Mouse (Mus musculus) hindbrain, postnatal 0 days (tissue): ENCODE measurements at regions not wholly inside any gene's neighbourhood (a gene's known extent, or its start where the extent isn't known, plus 50 kb on each side); places are given as distances from the start of the nearest gene placed in this dataset.

Source experiments
- ATAC-seq: fragments of 200-750 bp; cut with Nextera tagmentation; 2 replicates; pipeline ENCODE4 v1.8.0; 2017; ENCODE audit warnings: mild to moderate bottlenecking, moderate TSS enrichment, moderate library complexity
- DNase-seq: peaks from one replicate; pipeline ENCODE4 v3.0.0-alpha.2; 2015; ENCODE audit warnings: low spot score
- H3K27ac ChIP-seq: fragments of 300-500 bp; sonication (generic); 2 replicates; pipeline ENCODE4 v1.5.1; 2014; ENCODE audit warnings: mild to moderate bottlenecking
- H3K27me3 ChIP-seq: fragments of 300-500 bp; sonication (generic); 2 replicates; pipeline ENCODE4 v1.6.1; 2014; ENCODE audit warnings: low read length, mixed read lengths; ENCODE audit not compliant: insufficient read depth
- H3K36me3 ChIP-seq: fragments of 300-500 bp; sonication (generic); 2 replicates; pipeline ENCODE4 v1.6.1; 2014; ENCODE audit warnings: low read length, mixed read lengths; ENCODE audit not compliant: insufficient read depth
- H3K4me1 ChIP-seq: fragments of 300-500 bp; sonication (generic); 2 replicates; pipeline ENCODE4 v1.6.1; 2014; ENCODE audit warnings: antibody characterized with exemption, low read length, mixed read lengths; ENCODE audit not compliant: insufficient read depth
- H3K4me2 ChIP-seq: fragments of 300-500 bp; sonication (generic); 2 replicates; pipeline ENCODE4 v1.6.1; 2014; ENCODE audit warnings: low read depth, mild to moderate bottlenecking, low read length, moderate library complexity, mixed read lengths
- H3K4me3 ChIP-seq: fragments of 300-500 bp; sonication (generic); 2 replicates; pipeline ENCODE4 v1.5.1; 2014; ENCODE audit warnings: low read length
- H3K9ac ChIP-seq: fragments of 300-500 bp; sonication (generic); replicated peaks from 2 replicates; pipeline ENCODE4 v1.6.1; 2014; ENCODE audit warnings: mild to moderate bottlenecking, low read length, moderate library complexity, mixed read lengths
- H3K9me3 ChIP-seq: fragments of 300-500 bp; sonication (generic); 2 replicates; pipeline ENCODE4 v1.6.1; 2016; ENCODE audit warnings: low read length, mixed read lengths
- CTCF ChIP-seq: IDR thresholded peaks from 2 replicates; pipeline ENCODE4 v1.5.1; 2016; ENCODE audit warnings: antibody characterized with exemption, control low read depth, low read depth
- WGBS: fragments of 180-500 bp; shearing (Covaris S2); extraction: QIAGEN DNeasy Blood & Tissue Kit; methylation state at CpG from one replicate; pipeline ENCODE4 v1.1.7; 2014; 5-methylcytosine and 5-hydroxymethylcytosine counted together

DNA sequence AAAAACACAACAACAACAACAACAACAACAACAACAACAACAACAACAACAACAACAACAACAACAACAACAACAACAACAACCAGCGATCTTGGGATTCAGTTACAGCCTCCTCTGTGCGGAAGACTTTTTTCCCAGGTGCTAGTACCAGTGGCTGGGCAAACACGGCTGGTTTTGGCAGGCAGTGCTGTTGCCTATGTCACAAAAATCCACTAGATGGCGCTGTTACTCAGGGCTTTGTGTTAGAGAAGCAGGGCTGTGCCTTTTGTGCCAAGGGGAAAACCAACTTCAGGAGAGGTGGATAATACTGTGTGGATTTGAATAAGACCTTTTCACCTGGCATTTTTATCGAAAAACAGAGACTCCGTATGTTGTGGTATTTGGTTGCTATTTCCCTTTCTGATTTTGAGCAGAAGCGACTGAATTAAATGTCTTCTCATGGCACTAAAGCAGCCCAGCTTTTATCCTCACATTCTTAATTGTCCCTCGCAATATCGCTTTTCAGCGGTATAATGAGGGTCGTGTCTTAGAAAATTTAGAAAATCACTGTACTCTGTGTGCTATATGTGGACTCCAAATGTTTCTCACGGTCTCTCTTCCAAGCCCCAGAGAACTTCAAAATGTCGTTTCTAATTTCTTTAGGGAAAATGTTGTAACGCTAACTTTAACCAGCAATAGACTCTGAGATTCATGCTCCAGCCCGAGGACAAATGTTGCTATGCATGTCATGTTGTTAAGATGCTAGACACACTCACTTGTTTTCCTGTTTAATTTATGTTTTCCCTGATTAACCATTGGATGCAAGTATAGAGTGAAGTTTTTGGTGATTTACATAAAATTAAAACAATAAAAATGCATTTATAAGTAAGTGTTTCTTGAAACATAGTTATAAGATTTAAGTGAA, 251.0 kb upstream of the Ccdc54 start:
- ATAC-seq (peak; percentile 86), DNase-seq (peak; percentile 96)
- Histone ChIP-seq H3K9ac (no peak overlapping the region; the same call in 1 of the 2 replicates), H3K36me3 (no peaks in the 10 kb centered on the region), H3K4me3 (peak overlapping the region; percentile 14), H3K4me2 (peak overlapping the region; percentile 49), H3K27me3 (no peaks in the 10 kb centered on the region), H3K4me1 (no peaks in the 10 kb centered on the region), H3K9me3 (no peaks in the 10 kb centered on the region), H3K27ac (no peak overlapping the region)
- TF ChIP-seq CTCF, result peak; percentile 97
- 30% methylated on average over 15 of the region's 15 CpGs for WGBS

DNA sequence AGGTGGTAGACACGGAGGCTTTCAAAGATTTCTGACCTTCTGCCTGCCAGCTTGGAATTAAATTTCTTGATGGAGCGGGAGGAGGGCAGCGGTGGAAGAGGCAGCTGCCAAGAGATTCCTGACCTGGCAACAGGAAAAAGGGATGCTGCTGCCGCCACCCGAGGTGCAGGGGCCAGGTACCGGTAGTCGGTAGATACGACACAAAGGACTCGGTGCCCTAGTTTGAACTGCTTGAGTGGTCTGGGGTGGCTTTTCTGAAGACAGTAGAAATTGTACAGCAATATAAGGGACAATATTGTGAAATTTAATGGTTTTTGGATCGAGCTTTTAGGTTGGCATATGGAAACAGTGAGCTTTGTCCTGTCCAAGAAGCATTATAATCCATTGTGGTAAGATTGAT, 250.3 kb upstream of the Ccdc54 start:
- H3K9ac ChIP-seq, result no peak overlapping the region
- H3K4me1 ChIP-seq, result no peaks in the 10 kb centered on the region
- 43% methylated on average over 10 of the region's 10 CpGs for WGBS
- H3K36me3 ChIP-seq, result no peaks in the 10 kb centered on the region
- no peak for TF ChIP-seq CTCF
- ATAC-seq (0 out of 2 replicates have a peak, but pooled peaks have one; percentile 31), DNase-seq (no peak)
- no peak overlapping the region for H3K27ac ChIP-seq
- H3K4me3 ChIP-seq, result no peak overlapping the region
- no peaks in the 10 kb centered on the region for H3K27me3 ChIP-seq
- peak overlapping the region; percentile 49; the same call in 1 of the 2 replicates for H3K4me2 ChIP-seq
- no peaks in the 10 kb centered on the region for H3K9me3 ChIP-seq

DNA sequence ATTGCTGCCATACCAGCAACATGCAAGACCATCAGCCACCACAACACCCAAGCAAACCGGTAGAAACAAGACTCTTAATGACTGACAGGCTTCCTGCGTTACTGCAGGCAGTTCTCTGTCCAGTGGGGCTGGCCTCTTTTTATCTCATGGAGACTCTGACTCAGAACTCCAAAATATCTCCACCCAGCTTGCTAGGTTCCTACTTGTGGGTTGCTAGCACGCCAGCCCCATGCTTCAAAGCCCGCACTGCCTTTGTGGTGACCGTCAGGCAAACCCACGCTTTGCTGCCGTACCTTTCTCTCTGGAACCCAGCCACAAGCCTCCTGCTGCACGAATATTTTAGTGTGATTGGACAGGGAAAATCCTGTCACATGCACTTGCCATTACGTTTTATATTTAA, 248.7 kb upstream of the Ccdc54 start:
- 60% methylated on average over 9 of the region's 9 CpGs for WGBS

DNA sequence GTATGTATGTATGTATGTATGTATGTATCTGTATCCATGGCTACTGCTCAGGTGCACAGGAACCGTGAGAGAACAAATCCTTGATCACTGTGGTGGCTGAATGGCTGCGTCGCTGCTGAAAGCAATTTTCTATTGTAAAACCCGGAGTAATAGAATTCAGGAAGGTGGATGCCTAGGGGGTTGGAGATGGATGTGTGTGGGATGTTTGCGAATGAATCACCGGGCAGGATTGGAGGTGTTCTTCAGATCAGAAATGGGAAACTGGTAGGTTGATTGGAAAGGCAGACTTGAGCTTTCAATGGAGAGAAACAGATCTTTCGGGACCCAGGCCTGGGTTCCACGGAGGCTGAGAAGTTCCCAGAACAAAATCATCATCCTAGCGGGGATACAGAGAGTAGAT, 246.5 kb upstream of the Ccdc54 start:
- Histone ChIP-seq H3K9me3 (no peaks in the 10 kb centered on the region), H3K36me3 (no peaks in the 10 kb centered on the region), H3K4me2 (no peak overlapping the region), H3K4me1 (no peaks in the 10 kb centered on the region), H3K27me3 (no peaks in the 10 kb centered on the region), H3K4me3 (no peak overlapping the region), H3K9ac (no peak overlapping the region), H3K27ac (no peak overlapping the region)
- TF ChIP-seq CTCF, result no peak
- DNase-seq, result no peak
- WGBS, result 81% methylated on average over 9 of the region's 9 CpGs
- no peak for ATAC-seq

More for the DNA sequence above, 248.7 kb upstream of the Ccdc54 start:
- Histone ChIP-seq H3K9ac (no peak overlapping the region), H3K4me3 (no peak overlapping the region), H3K36me3 (no peaks in the 10 kb centered on the region), H3K4me1 (no peaks in the 10 kb centered on the region), H3K4me2 (no peak overlapping the region), H3K9me3 (no peaks in the 10 kb centered on the region), H3K27me3 (no peaks in the 10 kb centered on the region), H3K27ac (no peak overlapping the region)
- no peak for TF ChIP-seq CTCF
- ATAC-seq (no peak), DNase-seq (no peak)

DNA sequence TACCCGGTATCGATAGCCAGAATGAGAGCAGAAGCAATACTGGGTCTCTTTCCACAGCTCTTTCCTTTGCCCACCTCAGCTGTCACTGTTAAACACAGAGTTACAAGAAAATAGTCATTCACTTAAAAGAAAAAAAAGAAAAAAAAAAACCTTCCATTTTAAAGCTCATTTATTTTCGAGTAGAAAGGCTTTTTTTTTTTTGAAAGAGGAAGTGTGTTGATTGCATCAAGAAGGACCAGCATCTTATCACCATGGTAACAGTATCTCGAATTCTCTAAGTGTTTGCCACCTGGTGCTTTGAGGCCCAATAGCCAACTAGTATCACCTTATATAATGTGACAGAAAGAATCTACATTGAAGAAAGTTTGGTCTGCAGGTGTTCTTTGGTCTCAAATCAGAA, 245.5 kb upstream of the Ccdc54 start:
- no peaks in the 10 kb centered on the region for H3K27me3 ChIP-seq
- WGBS, result 69% methylated on average over 4 of the region's 4 CpGs
- no peak overlapping the region for H3K4me2 ChIP-seq
- H3K36me3 ChIP-seq, result no peaks in the 10 kb centered on the region
- no peak overlapping the region for H3K4me3 ChIP-seq
- H3K27ac ChIP-seq, result no peak overlapping the region
- no peak for TF ChIP-seq CTCF
- H3K9ac ChIP-seq, result no peak overlapping the region
- H3K4me1 ChIP-seq, result no peaks in the 10 kb centered on the region
- ATAC-seq (no peak), DNase-seq (no peak)
- no peaks in the 10 kb centered on the region for H3K9me3 ChIP-seq

DNA sequence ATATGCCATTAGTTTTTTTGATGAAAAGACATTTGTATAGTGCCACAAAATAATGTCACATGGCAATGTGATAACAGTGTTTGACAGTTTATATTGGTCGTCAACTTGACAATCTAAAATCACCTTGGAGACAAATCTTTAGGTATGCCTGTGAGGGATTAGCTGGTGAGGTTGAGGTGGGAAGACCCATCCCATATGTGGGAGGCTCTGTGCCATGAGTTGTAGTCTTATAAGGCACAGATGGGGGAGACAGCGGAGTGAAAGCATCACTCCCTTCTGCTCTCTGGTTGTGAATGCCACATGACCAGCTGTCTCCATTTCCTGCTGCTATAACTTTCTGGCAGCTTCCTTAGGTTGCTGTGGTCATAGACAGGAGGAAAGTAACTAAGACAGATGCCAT, 242.4 kb upstream of the Ccdc54 start:
- Histone ChIP-seq H3K27ac (no peak overlapping the region), H3K9me3 (no peaks in the 10 kb centered on the region), H3K4me2 (no peak overlapping the region), H3K4me3 (no peak overlapping the region), H3K36me3 (no peaks in the 10 kb centered on the region), H3K27me3 (no peaks in the 10 kb centered on the region), H3K9ac (no peak overlapping the region), H3K4me1 (no peaks in the 10 kb centered on the region)
- no peak for ATAC-seq
- no peak for DNase-seq
- TF ChIP-seq CTCF, result no peak
- 78% methylated on average over 2 of the region's 2 CpGs for WGBS

DNA sequence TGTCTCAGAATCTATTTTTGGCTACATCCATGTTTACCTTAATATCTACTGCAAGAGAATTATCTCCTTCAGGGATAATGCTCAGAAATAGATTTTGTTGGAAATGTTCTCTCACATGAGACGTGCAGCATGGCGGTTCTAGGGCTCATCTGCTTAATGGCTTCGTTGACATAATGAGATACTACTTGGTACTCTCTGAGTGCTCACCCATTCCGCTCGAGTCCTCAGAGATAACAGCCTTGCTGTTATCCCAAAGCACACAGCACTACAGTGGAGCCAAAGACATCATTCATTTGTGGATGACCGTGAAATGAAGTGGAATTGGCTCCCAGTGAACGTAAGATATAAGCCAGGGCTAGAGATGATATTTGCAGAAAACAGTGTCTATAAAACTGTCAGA, 231.4 kb upstream of the Ccdc54 start:
- ATAC-seq (no peak), DNase-seq (no peak)
- H3K4me1 ChIP-seq, result no peaks in the 10 kb centered on the region
- no peak overlapping the region for H3K4me3 ChIP-seq
- no peak overlapping the region for H3K27ac ChIP-seq
- no peaks in the 10 kb centered on the region for H3K27me3 ChIP-seq
- no peaks in the 10 kb centered on the region for H3K9me3 ChIP-seq
- 64% methylated on average over 7 of the region's 7 CpGs for WGBS
- H3K36me3 ChIP-seq, result no peaks in the 10 kb centered on the region
- no peak for TF ChIP-seq CTCF
- H3K4me2 ChIP-seq, result no peak overlapping the region
- no peak overlapping the region for H3K9ac ChIP-seq
